Mouse (Mus musculus) neutrophil, adult 65 days (primary cell): ENCODE measurements around the gene Dhtkd1. TPM values are rescaled to one million over a fixed set of nuclear protein-coding genes. Genes with fewer than 3 reads are reported as not detected.

ENCODE experiments used
- total RNA-seq: library from RNA; stranded (reverse); gene quantifications from 2 replicates; pipeline ENCODE4 v1.2.4, GENCODE M21; 2023

Dhtkd1 gene
- total RNA-seq: 0.09 and 0.25 TPM in 2 replicates

GRCm38 (mm10) chr2:5942416-5943032 is at the start of gene Dhtkd1:
Dhtkd1 (minus strand) TSS chr2:5942792.

GRCm38 (mm10) chr2:5950766-5951595 is 8.4 kb upstream of the Dhtkd1 start, which contains the start of gene Upf2:
Upf2 (plus strand) TSS chr2:5951469.

DNA sequence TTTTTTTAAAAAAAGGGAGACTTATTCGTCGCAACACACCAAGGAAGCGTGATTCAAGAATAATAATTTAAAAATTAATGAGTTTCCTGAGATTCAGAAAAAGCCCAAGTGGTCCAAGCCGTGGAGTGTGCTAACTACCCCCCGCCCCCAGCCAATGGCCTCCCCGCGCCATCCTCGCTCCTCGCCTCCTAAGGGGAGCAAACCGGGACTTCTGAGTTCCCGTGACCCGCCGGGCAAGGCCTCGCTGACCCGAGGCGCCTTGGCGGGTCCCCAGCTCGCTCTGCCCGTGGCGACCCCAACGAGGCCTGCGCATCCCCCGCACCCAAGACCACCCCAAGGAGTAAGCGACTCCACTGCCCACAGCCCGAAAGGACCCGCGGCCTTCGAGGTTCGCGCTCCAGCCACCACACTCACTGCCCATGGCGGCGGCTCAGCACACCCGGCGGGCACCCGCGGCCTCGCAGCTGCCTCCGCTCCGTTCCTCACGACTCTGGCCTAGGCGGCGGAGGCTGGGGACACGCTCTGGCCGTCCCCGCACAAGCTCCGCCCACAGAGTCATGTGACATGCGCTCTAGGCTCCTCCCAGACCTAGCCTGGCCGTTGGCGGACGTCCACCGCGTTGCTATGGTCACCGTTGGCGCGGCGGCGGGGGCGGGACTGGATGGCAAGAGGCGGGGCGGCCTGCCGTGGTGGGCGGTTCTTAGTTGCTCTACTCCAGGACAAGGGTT is 47.6 kb downstream of the Dhtkd1 start, which contains the start of gene Sec61a2:
TSS of gene Sec61a2 (minus strand) at position 590 of the 728 bp plus-strand sequence.

DNA sequence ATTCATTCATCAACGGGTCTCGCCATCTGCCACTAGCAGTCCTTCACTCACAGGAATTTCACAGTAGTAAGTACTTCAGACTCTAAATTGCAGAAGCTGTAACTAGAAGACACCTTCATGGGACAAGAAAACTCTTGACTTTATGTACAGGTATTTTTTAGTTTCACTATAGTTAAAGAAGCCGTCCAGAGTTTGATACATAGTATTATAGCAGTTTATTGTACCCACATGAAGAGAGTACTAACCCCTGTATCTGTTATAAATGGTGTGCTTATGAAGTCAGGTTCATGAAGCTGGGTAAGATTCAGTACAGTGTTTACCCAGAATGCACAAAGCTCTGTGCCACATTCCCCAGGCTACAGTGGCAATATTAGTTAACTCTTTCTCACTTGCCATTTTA is 79.8 kb downstream of the Dhtkd1 start, which contains the start of gene Gm13199:
TSS of gene Gm13199 (minus strand) at position 101 of the 400 bp plus-strand sequence.

Other genes with a start within 250 kb of the Dhtkd1 start
- 64.1 and 113 TPM in 2 replicates for gene Camk1d, start 228.3 kb downstream of the Dhtkd1 start, total RNA-seq
- 8.3 and 10.8 TPM in 2 replicates for gene Nudt5, start 97.8 kb downstream of the Dhtkd1 start, total RNA-seq
- 51.6 and 67.8 TPM in 2 replicates for gene Cdc123, start 97.6 kb downstream of the Dhtkd1 start, total RNA-seq
- 0.95 TPM in 1 of 2 replicates, not detected in the other for gene Gm13199, start 79.9 kb downstream of the Dhtkd1 start, total RNA-seq
- gene Sec61a2, start 47.4 kb downstream of the Dhtkd1 start, total RNA-seq: 12.6 and 13.1 TPM in 2 replicates
- 44.7 and 54.4 TPM in 2 replicates for gene Upf2, start 8.7 kb upstream of the Dhtkd1 start, total RNA-seq
- gene Proser2, start 187.4 kb upstream of the Dhtkd1 start, total RNA-seq: 0.18 TPM in 1 of 2 replicates, not detected in the other